Mouse (Mus musculus) hindbrain, postnatal 0 days (tissue): ENCODE measurements around the gene Gm826. TPM values are rescaled to one million over a fixed set of nuclear protein-coding genes. Genes with fewer than 3 reads are reported as not detected.

Experiments used
- ATAC-seq: fragments of 200-750 bp; cut with Nextera tagmentation; 2 replicates; pipeline ENCODE4 v1.8.0; 2017; ENCODE audit warnings: mild to moderate bottlenecking, moderate TSS enrichment, moderate library complexity
- DNase-seq: peaks from one replicate; pipeline ENCODE4 v3.0.0-alpha.2; 2015; ENCODE audit warnings: low spot score
- H3K27ac ChIP-seq: fragments of 300-500 bp; sonication (generic); 2 replicates; pipeline ENCODE4 v1.5.1; 2014; ENCODE audit warnings: mild to moderate bottlenecking
- H3K27me3 ChIP-seq: fragments of 300-500 bp; sonication (generic); 2 replicates; pipeline ENCODE4 v1.6.1; 2014; ENCODE audit warnings: low read length, mixed read lengths; ENCODE audit not compliant: insufficient read depth
- H3K36me3 ChIP-seq: fragments of 300-500 bp; sonication (generic); 2 replicates; pipeline ENCODE4 v1.6.1; 2014; ENCODE audit warnings: low read length, mixed read lengths; ENCODE audit not compliant: insufficient read depth
- H3K4me1 ChIP-seq: fragments of 300-500 bp; sonication (generic); 2 replicates; pipeline ENCODE4 v1.6.1; 2014; ENCODE audit warnings: antibody characterized with exemption, low read length, mixed read lengths; ENCODE audit not compliant: insufficient read depth
- H3K4me2 ChIP-seq: fragments of 300-500 bp; sonication (generic); 2 replicates; pipeline ENCODE4 v1.6.1; 2014; ENCODE audit warnings: low read depth, mild to moderate bottlenecking, low read length, moderate library complexity, mixed read lengths
- H3K4me3 ChIP-seq: fragments of 300-500 bp; sonication (generic); 2 replicates; pipeline ENCODE4 v1.5.1; 2014; ENCODE audit warnings: low read length
- H3K9ac ChIP-seq: fragments of 300-500 bp; sonication (generic); replicated peaks from 2 replicates; pipeline ENCODE4 v1.6.1; 2014; ENCODE audit warnings: mild to moderate bottlenecking, low read length, moderate library complexity, mixed read lengths
- H3K9me3 ChIP-seq: fragments of 300-500 bp; sonication (generic); 2 replicates; pipeline ENCODE4 v1.6.1; 2016; ENCODE audit warnings: low read length, mixed read lengths
- CTCF ChIP-seq: IDR thresholded peaks from 2 replicates; pipeline ENCODE4 v1.5.1; 2016; ENCODE audit warnings: antibody characterized with exemption, control low read depth, low read depth
- WGBS: fragments of 180-500 bp; shearing (Covaris S2); extraction: QIAGEN DNeasy Blood & Tissue Kit; methylation state at CpG from one replicate; pipeline ENCODE4 v1.1.7; 2014; 5-methylcytosine and 5-hydroxymethylcytosine counted together
- polyA plus RNA-seq: library from polyadenylated mRNA; unstranded; fragments of >200 nt; fragmentation: Nextera tagmentation; extraction: Ambion mirVana; gene quantifications from 2 replicates; pipeline ENCODE4 v1.2.1, GENCODE M21; 2015
- total RNA-seq: library from RNA; depleted of rRNA; stranded (reverse); fragments of >200 nt; gene quantifications from 2 replicates; pipeline ENCODE4 v1.2.3, GENCODE M21; 2014; rRNA removed

Gm826 gene
- total and polyA plus RNA-seq, 2 experiments from 2014 or later = 1.1 TPM; not detected in 1

DNA sequence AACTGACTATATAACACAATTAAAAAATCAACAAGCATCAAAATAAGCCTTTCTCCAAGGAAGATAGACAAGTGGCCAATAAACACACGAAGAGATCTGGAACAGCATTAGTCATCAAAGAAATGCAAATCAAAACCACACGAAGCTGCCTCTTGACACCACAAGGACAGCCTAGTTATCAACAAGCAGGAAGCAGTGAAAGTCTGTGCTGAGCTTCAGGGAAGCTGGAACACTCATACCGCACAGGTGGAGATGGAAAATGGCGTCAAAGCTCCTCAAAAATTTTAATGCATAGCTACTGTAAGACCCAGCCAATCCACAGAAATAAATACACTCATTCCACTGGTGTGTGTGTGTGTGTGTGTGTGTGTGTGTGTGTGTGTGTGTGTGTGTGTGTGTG, 31.9 kb downstream of the Gm826 start:
- Histone ChIP-seq H3K27ac (no peak overlapping the region), H3K4me2 (no peak overlapping the region), H3K9ac (no peak overlapping the region), H3K4me3 (no peak overlapping the region), H3K36me3 (no peaks in the 10 kb centered on the region), H3K4me1 (no peaks in the 10 kb centered on the region), H3K27me3 (no peaks in the 10 kb centered on the region), H3K9me3 (no peaks in the 10 kb centered on the region)
- TF ChIP-seq CTCF = no peak
- ATAC-seq = no peak
- 59% methylated on average over 4 of the region's 4 CpGs for WGBS
- no peak for DNase-seq

- Histone ChIP-seq H3K4me2 (no peak overlapping the region), H3K4me1 (no peaks in the 10 kb centered on the region), H3K27ac (no peak overlapping the region), H3K27me3 (no peaks in the 10 kb centered on the region), H3K4me3 (no peak overlapping the region), H3K36me3 (no peaks in the 10 kb centered on the region), H3K9ac (no peak overlapping the region), H3K9me3 (no peaks in the 10 kb centered on the region)
- DNase-seq (no peak), ATAC-seq (no peak)
- TF ChIP-seq CTCF = no peak
Observed at GRCm38 (mm10) chr2:160298586-160298985, 35.4 kb downstream of the Gm826 start.

DNA sequence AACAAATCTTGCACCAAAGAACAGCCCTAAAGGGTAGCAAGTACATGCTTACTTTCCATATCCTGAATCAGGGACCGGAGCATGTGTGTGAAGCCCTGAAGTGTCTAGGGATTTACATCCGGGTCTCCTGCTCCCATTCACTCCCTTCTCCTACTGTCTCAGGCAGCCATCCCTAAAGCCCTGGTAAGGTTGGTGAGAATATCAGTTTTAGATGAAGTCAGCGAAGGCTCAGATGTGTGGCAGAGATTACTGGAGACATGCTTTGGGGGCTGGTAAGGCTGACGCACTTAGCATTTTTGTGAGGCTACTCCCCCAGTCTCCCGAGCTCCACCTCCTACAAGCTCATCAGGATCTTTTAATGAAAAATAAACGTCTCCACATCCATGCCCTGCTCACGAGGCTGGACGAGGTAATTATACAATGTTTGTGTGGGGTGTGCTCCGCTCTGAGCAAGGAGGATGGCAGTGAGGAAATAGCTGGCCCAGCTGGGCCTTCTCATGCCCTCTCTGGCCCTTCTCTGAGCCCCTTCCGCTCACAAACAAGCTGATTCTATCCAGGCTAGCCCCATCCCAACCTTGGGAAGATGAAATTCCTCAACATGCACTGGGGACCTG, 45.3 kb downstream of the Gm826 start:
- no peaks in the 10 kb centered on the region for H3K36me3 ChIP-seq
- no peak overlapping the region for H3K4me2 ChIP-seq
- ATAC-seq (no peak), DNase-seq (no peak)
- no peak for TF ChIP-seq CTCF
- H3K27me3 ChIP-seq = no peaks in the 10 kb centered on the region
- no peak overlapping the region for H3K9ac ChIP-seq
- 76% methylated on average over 10 of the region's 10 CpGs for WGBS
- H3K9me3 ChIP-seq = no peaks in the 10 kb centered on the region
- no peaks in the 10 kb centered on the region for H3K4me1 ChIP-seq
- H3K27ac ChIP-seq = no peak overlapping the region
- H3K4me3 ChIP-seq = no peak overlapping the region

DNA sequence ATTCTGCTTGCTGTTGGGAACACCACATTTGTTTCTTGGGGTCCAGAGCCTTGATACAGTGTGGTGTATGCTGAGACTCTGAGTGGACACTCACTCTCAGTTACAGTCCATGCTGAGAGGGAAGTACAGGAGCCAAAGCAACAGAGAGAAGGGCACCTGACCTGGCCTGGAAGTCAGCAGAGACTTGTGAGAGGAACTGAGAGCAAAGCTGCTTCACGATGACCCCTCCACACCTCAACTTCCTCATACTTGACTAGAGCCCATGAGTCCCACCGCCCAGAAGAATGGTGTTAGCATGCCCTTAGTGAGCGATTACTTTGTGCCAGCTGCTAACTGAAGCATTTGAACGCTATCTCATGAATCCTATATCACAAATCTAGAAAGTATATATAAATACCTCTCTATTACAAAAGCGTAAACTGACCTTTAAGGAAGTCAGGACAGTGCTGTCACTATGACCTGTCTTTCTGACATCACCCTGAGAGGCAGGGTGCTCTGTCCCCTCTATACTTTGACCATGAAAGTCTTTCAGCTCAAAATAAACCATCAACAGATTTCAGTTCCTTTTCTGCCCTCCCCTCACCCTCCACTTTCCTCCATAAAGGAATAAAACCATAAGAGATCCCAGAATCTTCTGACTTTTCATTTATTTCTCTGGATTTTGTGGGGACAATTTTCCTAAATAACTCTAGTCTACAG, 57.9 kb downstream of the Gm826 start:
- ATAC-seq = no peak
- H3K9ac ChIP-seq = no peak overlapping the region
- WGBS = 87% methylated on average over 5 of the region's 5 CpGs
- H3K27ac ChIP-seq = no peak overlapping the region
- no peaks in the 10 kb centered on the region for H3K36me3 ChIP-seq
- no peak overlapping the region for H3K4me2 ChIP-seq
- no peaks in the 10 kb centered on the region for H3K9me3 ChIP-seq
- H3K27me3 ChIP-seq = no peaks in the 10 kb centered on the region
- DNase-seq = no peak
- H3K4me3 ChIP-seq = no peak overlapping the region
- H3K4me1 ChIP-seq = no peaks in the 10 kb centered on the region
- no peak for TF ChIP-seq CTCF

- no peaks in the 10 kb centered on the region for H3K4me1 ChIP-seq
- H3K27ac ChIP-seq = no peak overlapping the region
- no peaks in the 10 kb centered on the region for H3K27me3 ChIP-seq
- DNase-seq (no peak), ATAC-seq (no peak)
- no peak overlapping the region for H3K9ac ChIP-seq
- TF ChIP-seq CTCF = no peak
- H3K4me3 ChIP-seq = no peak overlapping the region
- H3K36me3 ChIP-seq = no peaks in the 10 kb centered on the region
- H3K9me3 ChIP-seq = no peaks in the 10 kb centered on the region
- no peak overlapping the region for H3K4me2 ChIP-seq
- 91% methylated on average over 11 of the region's 11 CpGs for WGBS
Observed at GRCm38 (mm10) chr2:160267828-160268453, 66.0 kb downstream of the Gm826 start.

DNA sequence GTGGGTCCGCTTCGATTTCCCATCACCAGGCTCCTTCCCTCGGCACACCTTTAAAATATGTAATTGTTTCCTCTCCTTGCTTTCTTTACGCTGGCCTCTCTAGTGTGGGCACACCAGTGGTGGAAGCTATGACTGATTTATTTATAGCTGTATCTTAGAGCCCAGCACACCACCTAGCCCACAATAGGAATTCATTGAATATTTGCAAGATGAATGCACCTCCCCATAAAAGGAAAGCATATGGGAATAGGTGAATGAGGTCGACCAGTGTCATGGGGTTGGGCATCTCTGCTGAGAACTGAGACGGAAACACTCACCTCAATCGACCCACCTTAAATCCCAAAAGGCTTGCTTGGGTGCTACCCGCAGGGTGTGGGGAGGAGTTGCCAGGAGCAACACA, 70.1 kb downstream of the Gm826 start:
- H3K27ac ChIP-seq = no peak overlapping the region
- no peaks in the 10 kb centered on the region for H3K27me3 ChIP-seq
- no peaks in the 10 kb centered on the region for H3K9me3 ChIP-seq
- 86% methylated on average over 8 of the region's 8 CpGs for WGBS
- DNase-seq (no peak), ATAC-seq (no peak)
- H3K4me2 ChIP-seq = no peak overlapping the region
- H3K36me3 ChIP-seq = no peaks in the 10 kb centered on the region
- no peak overlapping the region for H3K4me3 ChIP-seq
- H3K9ac ChIP-seq = no peak overlapping the region
- no peaks in the 10 kb centered on the region for H3K4me1 ChIP-seq
- no peak for TF ChIP-seq CTCF

DNA sequence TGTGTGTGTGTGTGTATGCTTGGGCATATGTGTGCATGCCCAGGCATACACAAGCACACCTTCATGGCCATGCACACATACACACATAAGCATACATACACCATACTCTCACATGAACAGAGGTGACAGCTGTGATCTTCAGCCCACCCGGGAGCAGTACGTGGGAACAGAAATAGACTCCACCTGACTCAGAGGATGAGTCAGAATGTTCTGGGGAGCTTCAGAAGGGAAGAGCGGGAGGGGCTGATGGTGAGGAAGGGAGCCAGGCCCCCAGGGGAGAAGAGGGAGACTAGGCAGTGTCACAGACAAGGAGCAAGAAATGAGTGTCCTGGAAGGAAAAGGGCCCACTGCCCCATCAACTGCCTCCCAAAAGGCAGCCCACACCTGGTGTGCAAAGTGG, 72.4 kb downstream of the Gm826 start:
- Histone ChIP-seq H3K27ac (no peak overlapping the region), H3K9me3 (no peaks in the 10 kb centered on the region), H3K4me1 (no peaks in the 10 kb centered on the region), H3K4me3 (no peak overlapping the region), H3K27me3 (no peaks in the 10 kb centered on the region), H3K9ac (no peak overlapping the region), H3K4me2 (no peak overlapping the region), H3K36me3 (no peaks in the 10 kb centered on the region)
- 80% methylated on average over 3 of the region's 3 CpGs for WGBS
- no peak for DNase-seq
- TF ChIP-seq CTCF = no peak
- no peak for ATAC-seq

Other genes with a start within 250 kb of the Gm826 start
- 12.4 and 19.4 TPM in 2 replicates for gene Mafb, start 32.9 kb upstream of the Gm826 start, total RNA-seq
- 13.9 and 14.6 TPM in 2 replicates for gene Mafb, start 32.9 kb upstream of the Gm826 start, polyA plus RNA-seq